Mouse (Mus musculus) activated CD4-positive, CD25-positive, alpha-beta regulatory T cell, adult 4 months (primary cell): ENCODE data around the gene Rab44. TPM values are rescaled to one million over a fixed set of nuclear protein-coding genes. Genes with fewer than 3 reads are reported as not detected.
"Not testable (repeated sequence)": the region's sequence is repeated elsewhere in the genome, so short reads cannot be mapped to it uniquely, and the experiment has no call there.

Experiments
- ATAC-seq: one replicate; pipeline ENCODE4 v1.8.0; 2017
- polyA plus RNA-seq, 2 experiments: library from polyadenylated mRNA; unstranded; fragments of 100-300 nt; shearing (Covaris generic); gene quantifications; one replicate each; pipeline ENCODE4 v1.2.1; 2017

The Rab44 gene
- polyA plus RNA-seq, 2 experiments from 2014 or later: not detected

DNA sequence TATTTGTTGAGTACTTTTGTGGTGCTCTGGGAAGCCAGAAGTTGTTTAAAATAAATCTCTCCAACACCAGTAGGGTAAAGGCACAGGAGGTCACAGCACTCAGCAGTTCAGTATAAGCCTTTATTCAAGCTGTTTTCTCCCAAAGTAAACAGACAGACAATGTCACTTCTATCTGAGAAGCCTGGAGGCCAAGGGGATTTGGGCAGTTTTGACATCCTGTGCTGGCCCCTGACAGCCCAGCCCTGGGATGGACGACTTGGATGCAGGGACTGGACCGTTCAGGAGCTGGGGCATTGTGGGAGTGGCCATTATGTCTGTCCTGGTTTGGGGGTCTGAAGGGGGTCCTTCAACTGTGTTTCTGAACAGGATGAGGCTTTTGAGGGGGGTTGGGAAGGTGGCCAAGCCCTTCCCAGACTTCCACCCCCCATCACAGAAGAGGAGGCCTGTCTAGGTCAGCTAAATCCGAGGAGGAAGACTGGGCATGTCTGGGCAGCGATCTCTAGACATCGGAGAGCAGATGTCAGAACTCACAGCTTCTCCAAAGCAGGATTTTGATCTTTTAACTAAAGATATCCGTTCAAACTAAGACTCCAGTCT, 22.5 kb upstream of the Rab44 start:
- no peak for ATAC-seq

DNA sequence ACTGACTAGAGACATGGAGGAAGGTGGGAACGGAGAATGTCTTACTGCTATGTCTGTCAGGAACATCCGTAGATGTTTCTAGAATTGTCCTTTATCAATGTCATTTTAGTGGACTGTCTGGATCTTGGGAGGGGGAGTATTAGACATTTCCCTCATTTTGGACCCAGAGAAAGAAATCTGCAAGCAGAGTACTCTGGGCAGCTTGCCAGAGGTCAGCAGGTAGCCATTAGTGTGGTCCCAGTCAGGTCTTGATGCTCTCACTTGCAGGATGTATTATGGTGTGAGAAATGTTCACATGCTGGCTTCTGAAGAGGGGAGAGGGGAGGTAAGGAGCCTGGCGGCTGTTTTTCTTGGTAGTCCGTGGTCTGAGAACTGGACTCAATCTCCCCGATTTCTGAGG, 21.4 kb upstream of the Rab44 start:
- ATAC-seq: no peak

DNA sequence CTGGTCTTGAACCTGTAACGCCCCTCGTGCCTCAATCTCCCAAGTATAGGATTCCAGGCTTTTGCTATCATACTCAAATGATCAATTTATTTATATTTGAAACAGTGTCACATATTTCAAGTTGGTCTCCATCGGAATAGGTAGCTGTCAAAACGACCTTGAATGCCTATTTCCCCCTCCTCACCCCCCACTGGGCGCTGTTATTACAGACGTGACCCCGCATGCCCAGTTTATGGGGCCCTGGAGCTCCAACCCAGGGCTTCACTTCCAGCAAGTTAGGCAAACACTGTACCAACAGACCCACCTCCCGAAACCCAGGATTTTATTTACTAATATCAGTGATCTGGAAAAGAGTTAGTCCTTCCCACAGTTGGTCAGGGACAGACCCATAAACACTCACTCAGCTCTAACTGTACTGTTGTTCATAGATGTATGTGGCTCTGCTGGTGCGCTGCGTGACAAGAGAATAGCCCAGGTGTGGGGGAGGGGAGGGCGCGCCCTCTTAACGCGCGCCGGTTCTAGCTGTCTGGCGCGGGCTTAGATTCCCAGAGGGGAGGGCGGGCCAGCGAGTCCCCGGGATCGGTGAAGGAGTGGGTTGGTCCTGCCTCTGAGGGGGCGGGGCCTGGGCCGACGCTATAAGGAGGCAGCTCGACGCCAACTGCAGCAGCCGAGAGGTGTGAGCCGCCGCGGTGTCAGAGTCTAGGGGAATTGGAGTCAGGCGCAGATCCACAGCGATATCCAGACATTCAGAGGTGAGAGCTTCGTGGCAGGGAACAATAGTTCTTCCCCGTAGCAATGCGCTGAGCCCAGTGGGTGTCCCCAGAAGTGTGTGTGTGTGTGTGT, 20.6 kb upstream of the Rab44 start:
- ATAC-seq: peak; percentile 33

DNA sequence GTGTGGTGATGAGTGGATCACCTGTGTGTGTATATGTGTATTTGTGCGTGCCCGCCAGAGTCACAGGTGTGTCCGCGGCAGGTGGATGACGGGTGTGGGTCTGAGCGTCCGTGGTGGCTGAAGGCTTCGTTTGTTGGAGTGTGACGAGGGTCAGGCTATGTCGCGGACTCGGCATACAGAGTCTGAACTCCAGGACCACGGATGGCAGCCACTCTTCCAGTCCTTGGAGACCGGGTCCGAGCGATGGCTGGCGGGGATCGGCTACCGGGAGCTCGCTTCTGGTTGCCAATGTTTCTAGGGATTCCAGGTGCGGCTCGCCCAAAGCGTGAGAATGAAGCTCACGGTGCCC, 20.0 kb upstream of the Rab44 start:
- ATAC-seq: peak; percentile 8

DNA sequence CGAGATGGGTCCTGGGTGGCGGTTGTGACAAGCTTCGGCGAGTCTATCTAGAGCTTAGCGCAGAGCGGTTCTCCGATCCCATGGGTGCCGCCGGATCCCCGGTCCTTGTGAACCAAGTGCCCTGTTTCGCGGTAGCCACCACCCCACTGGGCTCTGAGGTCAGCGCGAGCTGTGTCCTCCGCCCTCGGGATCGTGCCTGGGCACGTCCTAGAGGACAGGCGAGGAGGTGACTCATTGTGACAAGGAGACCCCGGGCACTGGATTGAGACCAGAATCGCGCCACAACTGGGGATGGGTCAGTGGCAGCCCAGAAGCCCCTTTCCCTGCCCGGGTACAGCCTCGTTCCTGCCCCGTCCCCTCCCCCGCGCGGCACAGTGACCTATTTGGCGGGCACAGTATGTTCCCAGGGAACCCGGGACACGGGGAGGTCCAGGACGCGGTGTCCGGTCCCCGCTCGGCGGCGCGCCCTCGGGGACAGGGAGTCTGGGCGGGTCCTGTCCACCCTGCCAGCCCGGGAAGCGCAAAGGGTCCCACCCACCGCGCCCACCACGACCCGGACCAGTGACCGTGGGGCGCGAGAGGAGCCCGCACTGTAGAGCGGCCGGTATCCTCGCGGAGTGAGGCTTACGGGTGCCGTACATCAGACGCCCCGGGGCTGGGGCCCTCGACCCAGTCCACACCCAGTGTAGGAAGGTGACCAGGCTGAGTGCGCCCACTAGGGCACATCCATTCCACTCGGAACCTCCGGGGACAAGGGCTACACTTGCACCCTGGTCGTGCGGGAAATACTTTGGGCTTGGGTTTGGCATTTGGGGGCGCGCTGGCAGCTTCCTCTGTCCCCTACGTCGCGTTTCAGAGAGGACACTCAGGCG, 19.4 kb upstream of the Rab44 start:
- ATAC-seq: no peak

DNA sequence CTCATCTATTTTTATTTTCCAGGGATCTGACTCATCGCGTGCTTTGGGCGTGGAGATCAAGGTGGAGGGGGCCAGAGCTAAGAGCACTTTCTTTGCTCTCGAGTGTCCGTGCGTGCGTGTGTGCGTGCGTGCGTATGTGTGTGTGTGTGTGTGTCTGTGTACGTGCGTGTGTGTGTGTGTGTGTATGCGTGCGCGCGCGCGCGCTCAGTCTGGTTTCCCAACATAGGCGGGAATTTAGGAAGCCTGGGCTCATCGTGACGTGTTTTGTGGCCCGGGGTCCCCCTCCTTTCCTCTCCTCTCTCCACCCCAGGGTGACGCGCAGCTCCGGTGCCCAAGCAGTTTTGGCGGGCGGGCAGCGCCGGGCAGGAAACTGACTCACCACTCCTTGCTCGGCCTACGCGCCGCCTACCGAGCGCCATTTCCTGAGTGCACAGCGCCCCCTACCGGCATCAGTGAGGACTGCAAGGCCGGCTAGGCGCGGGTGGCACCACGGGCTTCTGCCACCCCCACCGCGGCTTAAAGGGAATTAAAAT, 18.7 kb upstream of the Rab44 start:
- peak; percentile 86 for ATAC-seq

DNA sequence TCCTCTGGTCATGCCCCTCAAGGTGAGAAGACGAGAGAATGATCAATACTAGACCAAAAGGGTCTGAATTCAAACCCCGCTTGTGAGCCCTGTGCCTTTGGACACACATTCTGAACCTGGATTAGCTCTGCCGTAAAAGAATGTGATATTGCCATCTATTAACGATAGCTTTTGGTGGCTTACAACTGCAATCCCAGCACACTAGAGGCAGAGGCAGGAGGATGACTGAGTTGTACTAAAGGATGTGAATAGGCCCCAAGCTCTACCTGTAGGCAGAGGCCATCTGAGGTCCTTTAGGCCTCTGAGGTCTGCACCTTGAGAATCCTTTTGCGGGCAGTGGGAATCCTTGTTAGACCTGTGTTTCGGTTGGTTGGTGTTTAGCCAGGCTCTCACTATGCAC, 17.7 kb upstream of the Rab44 start:
- ATAC-seq: no peak

DNA sequence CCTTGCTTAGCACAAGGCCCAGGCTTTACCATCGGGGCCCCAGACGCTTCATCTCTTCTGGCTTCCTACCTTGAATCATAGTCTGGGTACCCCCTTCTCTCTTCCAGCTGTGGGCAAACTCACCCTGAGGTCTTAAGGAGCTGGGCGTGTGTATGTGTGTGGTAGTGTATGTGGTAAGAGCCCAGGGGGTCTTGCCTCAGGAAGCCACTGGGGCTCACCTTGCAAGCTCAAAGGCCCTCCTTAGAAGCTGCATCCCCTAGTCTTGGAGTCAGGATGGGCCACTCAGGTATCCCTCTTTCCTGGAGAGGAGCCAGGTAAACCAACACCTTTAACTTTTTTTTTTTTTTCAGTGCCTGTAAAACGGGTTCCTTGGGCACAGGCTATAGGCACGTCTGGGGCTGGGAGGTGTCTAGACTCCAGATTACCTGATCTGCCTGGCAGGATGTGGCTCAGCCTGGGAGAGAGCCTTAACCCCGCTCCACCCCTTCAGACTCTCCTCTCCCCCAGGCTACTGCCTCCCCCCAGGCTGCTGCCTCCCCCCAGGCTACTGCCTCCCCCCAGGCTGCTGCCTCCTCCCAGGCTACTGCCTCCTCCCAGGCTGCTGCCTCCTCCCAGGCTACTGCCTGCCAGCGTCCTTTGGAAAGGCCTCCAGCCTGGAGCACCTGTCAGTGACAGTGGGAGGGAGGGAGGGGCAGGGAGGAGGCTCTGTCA, 16.9 kb upstream of the Rab44 start:
- no peak for ATAC-seq

DNA sequence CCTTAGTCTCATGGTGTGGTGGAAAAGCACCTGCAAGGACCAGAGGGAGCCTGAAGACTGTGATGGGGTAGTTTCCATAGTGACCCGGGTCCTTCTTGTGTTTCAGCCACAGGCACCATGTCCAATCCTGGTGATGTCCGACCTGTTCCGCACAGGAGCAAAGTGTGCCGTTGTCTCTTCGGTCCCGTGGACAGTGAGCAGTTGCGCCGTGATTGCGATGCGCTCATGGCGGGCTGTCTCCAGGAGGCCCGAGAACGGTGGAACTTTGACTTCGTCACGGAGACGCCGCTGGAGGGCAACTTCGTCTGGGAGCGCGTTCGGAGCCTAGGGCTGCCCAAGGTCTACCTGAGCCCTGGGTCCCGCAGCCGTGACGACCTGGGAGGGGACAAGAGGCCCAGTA, 15.7 kb upstream of the Rab44 start:
- ATAC-seq: no peak

DNA sequence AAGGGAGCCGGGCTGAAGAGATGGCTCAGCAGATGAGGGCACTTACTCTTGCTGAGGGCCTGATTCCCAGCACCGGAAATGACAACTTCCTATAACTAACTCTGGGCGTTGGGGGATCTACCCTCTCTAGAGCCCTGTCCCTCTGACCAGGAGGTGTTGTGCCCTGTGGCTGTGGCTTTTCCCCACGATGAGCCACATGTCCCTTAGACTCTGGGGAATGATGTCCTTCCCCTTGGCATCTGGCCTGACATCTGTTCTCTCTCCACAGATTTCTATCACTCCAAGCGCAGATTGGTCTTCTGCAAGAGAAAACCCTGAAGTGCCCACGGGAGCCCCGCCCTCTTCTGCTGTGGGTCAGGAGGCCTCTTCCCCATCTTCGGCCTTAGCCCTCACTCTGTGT, 14.9 kb upstream of the Rab44 start:
- ATAC-seq: no peak

DNA sequence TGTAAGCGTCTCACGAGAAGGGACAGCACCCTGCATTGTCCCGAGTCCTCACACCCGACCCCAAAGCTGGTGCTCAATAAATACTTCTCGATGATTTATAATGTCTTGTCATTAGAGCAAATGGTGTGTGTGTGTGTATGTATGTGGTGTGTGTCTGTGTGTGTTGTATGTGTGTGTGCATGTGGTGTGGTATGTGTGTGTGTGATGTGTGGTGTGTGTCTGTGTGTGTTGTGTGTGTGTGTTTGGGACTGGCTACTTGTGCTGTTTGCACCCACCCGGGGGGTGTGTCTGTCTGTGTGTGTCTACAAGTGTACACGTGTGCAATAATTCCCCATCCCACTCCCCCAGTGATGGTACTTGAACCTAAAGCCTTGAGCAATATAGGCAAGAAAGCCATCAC, 13.3 kb upstream of the Rab44 start:
- ATAC-seq: no peak

DNA sequence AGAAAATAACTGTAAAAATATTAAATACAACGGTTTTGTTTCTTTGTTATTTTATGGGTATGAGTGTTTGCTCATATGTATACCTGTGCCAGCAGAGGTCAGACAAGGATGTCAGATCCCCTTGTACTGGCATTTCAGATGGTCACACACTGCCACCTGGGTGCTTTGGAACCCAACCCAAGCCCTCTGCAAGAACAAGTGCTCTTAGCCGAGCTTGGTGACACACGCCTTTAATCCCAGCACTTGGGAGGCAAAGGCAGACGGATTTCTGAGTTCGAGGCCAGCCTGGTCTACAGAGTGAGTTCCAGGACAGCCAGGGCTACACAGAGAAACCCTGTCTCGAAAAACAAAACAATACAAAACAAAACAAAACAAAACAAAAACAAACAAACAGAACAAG, 3.6 kb upstream of the Rab44 start:
- ATAC-seq: not testable (repeated sequence)

DNA sequence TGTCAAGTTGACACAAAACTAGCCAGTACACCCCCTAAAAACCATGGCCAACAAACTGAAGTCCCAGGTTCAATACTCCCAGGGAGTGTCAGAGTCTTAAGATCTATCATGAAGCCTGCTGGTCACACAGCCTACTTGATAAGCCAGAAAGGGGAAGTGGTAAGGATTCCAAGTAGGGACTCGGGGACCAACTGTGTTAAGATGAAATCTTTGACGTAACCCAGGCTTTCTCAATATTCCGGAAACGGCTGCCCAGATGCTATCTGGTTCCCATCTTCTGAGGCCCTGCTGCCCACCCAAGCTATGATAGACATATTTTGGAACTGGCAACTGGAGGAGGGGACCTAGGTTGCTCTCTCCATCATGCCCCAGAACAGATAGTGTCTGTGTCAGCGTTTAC, 2.6 kb upstream of the Rab44 start:
- ATAC-seq: no peak

DNA sequence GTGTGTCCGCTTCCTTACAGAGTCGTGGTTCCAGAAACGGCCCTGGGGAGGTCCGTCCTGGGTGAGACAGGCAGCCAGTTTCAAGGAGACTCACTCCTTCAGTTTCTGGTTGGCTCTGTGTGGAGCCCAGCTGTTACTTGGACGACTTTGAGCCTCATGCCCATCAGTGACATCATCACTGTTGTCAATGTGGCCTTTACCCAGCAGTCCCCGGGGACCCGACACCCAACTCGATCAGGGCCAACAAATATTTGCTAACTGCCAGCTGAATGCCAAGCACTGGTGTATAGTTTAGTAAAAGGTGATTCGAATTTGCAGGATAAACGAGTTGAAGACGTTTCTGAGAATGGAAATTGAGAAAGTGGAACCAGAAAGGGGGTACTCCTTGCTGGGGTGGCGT, 2.1 kb downstream of the Rab44 start:
- ATAC-seq: no peak

DNA sequence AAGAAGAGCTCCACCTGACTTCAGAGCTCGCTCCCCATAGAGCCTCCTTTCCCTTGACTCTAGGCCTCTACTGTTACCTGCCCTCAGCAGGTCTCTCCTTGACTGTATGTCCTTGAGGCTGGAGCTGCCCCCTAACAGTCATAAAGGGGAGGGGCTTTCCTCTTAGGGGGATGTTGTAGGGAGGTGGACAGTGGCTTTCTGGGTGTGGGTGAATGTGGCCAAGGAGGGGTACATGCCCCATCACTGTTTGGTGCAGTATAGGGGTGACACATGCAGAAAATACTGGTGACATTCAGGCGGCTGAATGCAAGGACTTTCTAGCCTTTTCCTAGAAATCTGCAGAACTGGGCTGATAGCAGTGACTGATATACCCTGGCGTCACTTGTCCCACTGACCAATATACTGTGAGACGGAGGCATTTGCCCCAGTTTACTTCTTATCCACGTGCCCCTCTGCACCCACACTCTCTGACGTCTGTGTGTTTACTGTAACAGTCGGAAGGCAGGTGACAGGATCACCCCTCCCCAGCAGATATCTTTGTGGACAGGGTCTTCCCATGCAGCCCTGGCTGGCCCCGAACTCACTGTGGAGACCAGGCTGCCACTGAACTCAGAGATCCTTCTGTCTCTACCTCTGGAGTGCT, 3.2 kb downstream of the Rab44 start:
- ATAC-seq: no peak

DNA sequence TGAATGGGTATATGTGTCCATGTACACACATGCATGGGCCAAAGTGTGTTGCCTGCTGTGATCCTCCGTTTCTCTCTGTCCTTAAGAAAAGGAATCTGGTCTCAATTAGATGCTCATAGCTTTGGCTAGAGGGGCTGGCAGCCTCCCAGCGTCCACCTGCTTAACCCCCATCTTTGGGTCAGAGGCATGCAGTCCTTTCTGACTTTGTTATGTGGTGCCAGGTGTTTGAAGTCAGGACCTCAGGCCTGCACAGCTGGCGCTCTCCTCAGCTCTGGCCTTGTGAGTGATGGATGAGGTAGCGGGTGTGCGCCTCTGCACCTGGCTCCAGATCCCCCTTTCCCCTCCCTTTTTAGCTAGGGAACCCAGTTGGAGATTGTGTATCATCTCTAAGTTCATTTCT, 4.1 kb downstream of the Rab44 start:
- no peak for ATAC-seq

DNA sequence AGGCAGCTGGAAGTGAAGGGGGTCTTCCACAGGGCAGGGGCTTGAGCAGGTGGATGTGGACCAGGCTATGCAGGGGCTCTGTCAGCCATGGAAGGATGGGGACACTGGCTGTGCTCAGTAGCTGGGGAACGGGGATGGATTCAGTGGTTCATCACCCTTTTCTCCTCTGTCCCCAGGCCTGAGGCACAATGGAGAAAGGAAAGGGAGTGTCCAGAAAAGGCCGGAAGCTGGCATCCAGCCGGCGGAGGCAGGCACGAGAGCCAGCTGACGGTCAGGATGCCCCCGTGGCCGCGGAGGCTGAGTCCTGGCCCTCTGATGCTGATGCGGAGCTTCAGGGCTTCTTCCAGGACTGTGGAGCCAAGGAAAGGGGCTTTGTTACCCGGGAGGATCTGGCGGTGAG, 6.7 kb downstream of the Rab44 start:
- ATAC-seq: no peak

DNA sequence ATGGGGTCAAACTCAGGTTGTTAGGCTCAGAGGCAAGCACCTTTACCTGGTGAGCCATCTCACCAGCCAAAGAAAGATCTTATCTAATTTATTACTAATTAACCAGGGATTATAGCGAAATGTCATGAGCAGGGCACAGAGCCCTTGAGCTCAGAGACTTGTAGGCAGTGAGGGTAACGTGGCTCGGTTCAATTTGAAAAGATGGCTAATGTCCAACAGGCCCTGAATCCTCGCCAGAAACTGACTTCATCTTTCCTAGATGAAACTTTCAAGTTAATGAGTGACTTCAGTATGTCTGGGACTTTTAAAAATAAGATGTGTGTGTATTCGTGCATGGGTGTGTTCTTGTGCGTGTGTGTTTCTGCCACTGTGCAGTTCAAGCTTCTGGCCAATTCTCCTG, 8.9 kb downstream of the Rab44 start:
- no peak for ATAC-seq

DNA sequence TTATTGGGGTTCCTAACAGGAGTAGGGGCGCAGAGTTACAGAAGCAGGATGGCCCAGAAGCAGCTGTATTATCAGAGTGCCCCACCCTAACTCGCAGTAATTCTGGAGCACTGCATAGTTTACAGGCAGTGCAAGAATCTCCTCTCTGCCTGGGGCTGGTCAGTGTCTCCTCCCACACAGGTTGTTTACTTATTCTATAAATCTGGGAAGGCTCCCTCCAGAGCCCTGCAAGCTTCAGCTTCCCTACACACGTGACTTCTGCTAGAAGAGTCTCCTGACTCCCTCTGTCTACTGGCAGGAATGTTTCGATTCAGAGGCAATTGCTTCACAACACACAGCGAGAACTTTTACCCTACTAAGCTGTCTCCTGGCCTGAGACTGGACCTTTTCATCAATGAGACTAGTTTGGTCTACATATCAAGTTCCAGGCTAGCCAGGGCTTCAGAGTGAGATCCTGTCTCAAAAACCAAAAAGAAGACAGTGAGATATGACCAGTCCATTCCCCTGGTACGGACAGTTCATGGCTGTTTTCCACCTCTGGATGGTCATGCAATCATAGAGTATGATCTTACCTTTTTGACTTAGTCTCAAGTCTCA, 9.7 kb downstream of the Rab44 start:
- no peak for ATAC-seq

DNA sequence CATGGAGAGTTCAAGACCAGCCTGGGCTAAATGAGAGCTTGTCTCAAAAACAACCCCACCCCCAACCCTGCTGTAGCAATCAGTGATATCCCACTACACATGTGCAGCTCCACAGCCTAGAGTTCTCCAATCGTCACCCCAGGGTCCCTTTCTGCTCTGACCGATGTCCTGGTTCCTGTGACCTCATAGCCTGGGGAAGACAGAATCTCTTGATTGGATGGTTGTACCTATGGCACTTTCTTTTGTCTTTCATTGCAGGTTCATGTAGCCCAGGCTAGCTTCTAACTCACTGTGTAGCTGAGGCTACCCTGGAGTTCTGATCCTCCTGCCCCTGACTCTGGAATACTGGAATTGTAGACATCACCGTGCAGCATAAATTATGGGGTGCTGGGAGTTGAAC, 12.6 kb downstream of the Rab44 start:
- no peak for ATAC-seq

DNA sequence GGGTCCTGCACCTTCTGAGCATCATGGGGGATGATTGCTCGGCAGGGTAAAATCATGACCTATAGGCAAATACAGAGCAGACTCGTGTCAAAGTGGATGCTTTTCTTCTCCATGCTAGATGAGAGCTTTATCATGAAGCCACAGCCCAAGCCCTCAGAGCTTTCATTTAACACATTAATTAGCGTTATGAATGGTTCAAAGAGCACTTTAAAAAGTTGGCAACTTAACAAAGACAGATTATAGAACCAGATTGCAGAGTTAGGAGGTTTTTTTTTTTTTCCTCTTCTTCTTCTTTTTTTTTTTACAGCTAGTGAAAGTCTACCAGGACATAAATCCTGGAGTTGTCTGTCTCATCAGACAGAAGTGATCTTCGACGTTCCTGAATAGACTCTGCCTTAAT, 15.4 kb downstream of the Rab44 start:
- ATAC-seq: no peak

DNA sequence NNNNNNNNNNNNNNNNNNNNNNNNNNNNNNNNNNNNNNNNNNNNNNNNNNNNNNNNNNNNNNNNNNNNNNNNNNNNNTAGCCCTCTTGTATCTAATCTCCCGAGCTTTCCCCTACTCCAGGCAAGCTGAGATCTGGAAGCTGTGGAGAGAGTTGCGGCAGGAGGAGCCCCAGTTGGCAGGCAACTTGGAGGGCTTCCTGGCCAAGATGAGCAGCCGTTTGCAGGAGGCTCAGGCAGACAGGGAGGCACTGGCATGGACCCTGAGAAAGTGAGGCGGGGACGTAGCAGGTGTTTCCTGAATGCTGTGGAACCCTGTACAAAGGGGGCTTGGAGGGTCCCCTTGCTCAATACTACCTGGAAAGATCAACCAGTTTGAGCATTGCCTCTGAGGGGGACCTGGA, 21.1 kb downstream of the Rab44 start:
- no peak for ATAC-seq
